Mouse (Mus musculus) stomach, postnatal 0 days (tissue): ENCODE measurements around the gene Gnai2.

Experiments used
- CTCF ChIP-seq: IDR thresholded peaks from 2 replicates; pipeline ENCODE4 v1.5.1; 2016; ENCODE audit warnings: antibody characterized with exemption, low read depth, mild to moderate bottlenecking, moderate library complexity
- EP300 ChIP-seq: optimal IDR thresholded peaks from 2 replicates; pipeline ENCODE3; 2016; ENCODE audit warnings: antibody characterized with exemption

DNA sequence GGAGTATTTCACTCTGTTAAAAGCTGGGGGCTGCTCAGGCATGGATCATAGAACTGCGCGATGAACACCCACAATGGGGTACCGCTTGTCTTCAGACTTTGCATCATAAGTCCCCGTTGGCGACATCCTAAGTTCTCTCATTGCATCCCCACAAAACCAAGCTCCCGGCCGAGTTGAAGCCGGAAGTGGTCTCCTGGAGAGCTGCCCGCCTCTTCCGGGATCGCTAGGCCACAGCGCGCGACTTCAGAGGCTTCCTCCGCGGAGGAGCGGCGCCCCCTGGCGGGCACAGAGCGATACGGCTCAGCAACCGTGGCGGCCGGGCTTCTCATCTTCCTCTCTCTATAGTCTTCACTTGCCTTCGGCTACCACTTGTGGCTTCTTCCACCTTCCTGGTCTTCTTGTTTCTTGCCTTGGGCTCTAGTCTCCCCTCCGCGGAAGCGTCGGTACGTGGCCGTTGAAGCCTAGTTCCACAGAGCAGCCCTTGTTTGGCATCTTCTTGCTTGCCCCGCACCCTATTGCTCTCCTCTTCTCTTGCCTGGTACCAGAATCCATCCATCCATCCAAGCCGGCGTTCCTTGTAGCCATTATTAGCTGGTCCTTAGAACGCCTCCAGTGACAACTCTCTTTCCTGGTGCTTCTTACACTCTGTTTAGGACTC is 9.5 kb upstream of the Gnai2 start:
- TF ChIP-seq CTCF (peak; percentile 99), EP300 (no peak)
